Mouse (Mus musculus): ENCODE results near the gene Nhs. TPM values are rescaled to one million over a fixed set of nuclear protein-coding genes. Genes with fewer than 3 reads are reported as not detected.

The Nhs gene
- total and polyA plus RNA-seq, 3 experiments = 0.04 to 0.30 (median 0.12) TPM

- TF ChIP-seq NELFE (IDR thresholded peaks at IDR 0.05; ENCODE audit: low read depth, low read length) (no peak), BHLHE40 (IDR thresholded peaks at IDR 0.05; ENCODE audit: low read depth, low read length) (no peak), MYC (IDR thresholded peaks at IDR 0.05; ENCODE audit: low read depth, low read length) (no peak), MXI1 (IDR thresholded peaks at IDR 0.05; ENCODE audit: low read depth, low read length) (no peak), SMC3 (IDR thresholded peaks at IDR 0.05; ENCODE audit: low read depth, low read length) (no peak), TBP (conservative IDR thresholded peaks at IDR 0.05; ENCODE audit: low read depth, low read length) (no peak), CHD1 (IDR thresholded peaks at IDR 0.05; ENCODE audit: low read depth, low read length) (no peak), SIN3A (IDR thresholded peaks at IDR 0.05; ENCODE audit: low read length) (no peak), NRF1 (IDR thresholded peaks at IDR 0.05; ENCODE audit: low read depth, low read length) (no peak), USF2 (conservative IDR thresholded peaks at IDR 0.05; ENCODE audit: low read depth, low read length) (no peak), IRF4 (IDR thresholded peaks at IDR 0.05; ENCODE audit: low read depth, low read length) (no peak), E2F4 (IDR thresholded peaks at IDR 0.05; ENCODE audit: insufficient replicate concordance, low read depth, low read length) (no peak)
- Histone ChIP-seq H3K27me3 (replicated peaks) (no peaks in the 10 kb centered on the region), H3K4me1 (ENCODE audit: control insufficient read depth in 1 of 2, insufficient read depth in 2 of 2) (no peaks in the 10 kb centered on the region), H3K4me2 (ENCODE audit: insufficient read depth, low read depth, poor library complexity, severe bottlenecking) (no peak overlapping the region), H3K4me3 (replicated peaks in 1 of 3; ENCODE audit: low read depth in 2 of 3, low read length in 2 of 3, poor library complexity in 1 of 3) (no peak overlapping the region), H3K9ac (ENCODE audit: insufficient read depth, low read depth) (no peak overlapping the region), H3K27ac (ENCODE audit: insufficient read depth, low read depth) (no peak overlapping the region), H3K79me2 (replicated peaks; ENCODE audit: control insufficient read depth, extremely low read depth, insufficient read depth, poor library complexity, severe bottlenecking) (no peaks in the 10 kb centered on the region), H3K9me3 (replicated peaks; ENCODE audit: low read length) (no peaks in the 10 kb centered on the region), H3K36me3 (replicated peaks in 1 of 2; ENCODE audit: control insufficient read depth in 1 of 2, insufficient read depth in 1 of 2, low read length in 1 of 2) (no peaks in the 10 kb centered on the region)
- no peak for DNase-seq (ENCODE audit: extremely low read depth)
- dilution Hi-C loops (cut with MboI; ENCODE audit: extremely low pct_ligation_motif_present, extremely low pct_unique_long_range_greater_than_20kb, low sequenced_read_pairs) = no loop called here
- in situ Hi-C loops (cut with MboI; ENCODE audit: low pct_ligation_motif_present, low pct_unique_long_range_greater_than_20kb, low sequenced_read_pairs) = no loop called here
Observed at GRCm38 (mm10) chrX:161984961-161985360, 174.6 kb downstream of the Nhs start.

GRCm38 (mm10) chrX:161981399-161981798, 178.1 kb downstream of the Nhs start:
- Histone ChIP-seq H3K9me3 (replicated peaks; ENCODE audit: low read length) (no peaks in the 10 kb centered on the region), H3K9ac (ENCODE audit: insufficient read depth, low read depth) (no peak overlapping the region), H3K27me3 (replicated peaks) (no peaks in the 10 kb centered on the region), H3K4me1 (ENCODE audit: control insufficient read depth in 1 of 2, insufficient read depth in 2 of 2) (no peaks in the 10 kb centered on the region), H3K4me2 (ENCODE audit: insufficient read depth, low read depth, poor library complexity, severe bottlenecking) (no peak overlapping the region), H3K27ac (ENCODE audit: insufficient read depth, low read depth) (no peak overlapping the region), H3K36me3 (replicated peaks in 1 of 2; ENCODE audit: control insufficient read depth in 1 of 2, insufficient read depth in 1 of 2, low read length in 1 of 2) (no peaks in the 10 kb centered on the region), H3K79me2 (replicated peaks; ENCODE audit: control insufficient read depth, extremely low read depth, insufficient read depth, poor library complexity, severe bottlenecking) (no peaks in the 10 kb centered on the region), H3K4me3 (replicated peaks in 1 of 3; ENCODE audit: low read depth in 2 of 3, low read length in 2 of 3, poor library complexity in 1 of 3) (no peak overlapping the region)
- no peak for DNase-seq (ENCODE audit: extremely low read depth)
- TF ChIP-seq BHLHE40 (IDR thresholded peaks at IDR 0.05; ENCODE audit: low read depth, low read length) = no peak
- in situ Hi-C loops (cut with MboI; ENCODE audit: low pct_ligation_motif_present, low pct_unique_long_range_greater_than_20kb, low sequenced_read_pairs) (no loop called here), dilution Hi-C loops (cut with MboI; ENCODE audit: extremely low pct_ligation_motif_present, extremely low pct_unique_long_range_greater_than_20kb, low sequenced_read_pairs) (no loop called here)

- no peaks in the 10 kb centered on the region for H3K9me3 ChIP-seq (replicated peaks; ENCODE audit: low read length)
- no peak for DNase-seq (ENCODE audit: extremely low read depth)
- in situ Hi-C loops (cut with MboI; ENCODE audit: low pct_ligation_motif_present, low pct_unique_long_range_greater_than_20kb, low sequenced_read_pairs) (no loop called here), dilution Hi-C loops (cut with MboI; ENCODE audit: extremely low pct_ligation_motif_present, extremely low pct_unique_long_range_greater_than_20kb, low sequenced_read_pairs) (no loop called here)
- H3K27ac ChIP-seq (ENCODE audit: insufficient read depth, low read depth) = no peak overlapping the region
- no peak for TF ChIP-seq BHLHE40 (IDR thresholded peaks at IDR 0.05; ENCODE audit: low read depth, low read length)
- no peak for TF ChIP-seq ELF1 (IDR thresholded peaks at IDR 0.05; ENCODE audit: low read depth, low read length)
- no peak for TF ChIP-seq NRF1 (IDR thresholded peaks at IDR 0.05; ENCODE audit: low read depth, low read length)
- TF ChIP-seq RAD21 (IDR thresholded peaks at IDR 0.05; ENCODE audit: low read depth, low read length) = no peak
- TF ChIP-seq JUN (IDR thresholded peaks at IDR 0.05; ENCODE audit: insufficient read depth, low read depth, low read length) = no peak
- TF ChIP-seq UBTF (IDR thresholded peaks at IDR 0.05; ENCODE audit: low read depth, low read length) = no peak
- no peak for TF ChIP-seq ZC3H11A (IDR thresholded peaks at IDR 0.05; ENCODE audit: low read depth, low read length)
- TF ChIP-seq KAT2A (IDR thresholded peaks at IDR 0.05; ENCODE audit: insufficient replicate concordance, low read length) = no peak
- H3K79me2 ChIP-seq (replicated peaks; ENCODE audit: control insufficient read depth, extremely low read depth, insufficient read depth, poor library complexity, severe bottlenecking) = no peaks in the 10 kb centered on the region
- H3K36me3 ChIP-seq (replicated peaks in 1 of 2; ENCODE audit: control insufficient read depth in 1 of 2, insufficient read depth in 1 of 2, low read length in 1 of 2) = no peaks in the 10 kb centered on the region
- H3K27me3 ChIP-seq (replicated peaks) = no peaks in the 10 kb centered on the region
- H3K4me1 ChIP-seq (ENCODE audit: control insufficient read depth in 1 of 2, insufficient read depth in 2 of 2) = no peaks in the 10 kb centered on the region
- no peak overlapping the region for H3K4me2 ChIP-seq (ENCODE audit: insufficient read depth, low read depth, poor library complexity, severe bottlenecking)
- no peak overlapping the region for H3K4me3 ChIP-seq (replicated peaks in 1 of 3; ENCODE audit: low read depth in 2 of 3, low read length in 2 of 3, poor library complexity in 1 of 3)
- H3K9ac ChIP-seq (ENCODE audit: insufficient read depth, low read depth) = no peak overlapping the region
Observed at GRCm38 (mm10) chrX:161979946-161980345, 179.6 kb downstream of the Nhs start.
